Mouse (Mus musculus) ES-Bruce4 (cell line): ENCODE data around the gene Strap.

ENCODE experiments used
- CTCF ChIP-seq: IDR thresholded peaks from one replicate; pipeline ENCODE4 v1.8.1; 2011; ENCODE audit warnings: low read depth, low read length
- POLR2A ChIP-seq: IDR thresholded peaks from one replicate; pipeline ENCODE4 v1.8.1; 2011; ENCODE audit warnings: low read length; ENCODE audit not compliant: insufficient read depth

DNA sequence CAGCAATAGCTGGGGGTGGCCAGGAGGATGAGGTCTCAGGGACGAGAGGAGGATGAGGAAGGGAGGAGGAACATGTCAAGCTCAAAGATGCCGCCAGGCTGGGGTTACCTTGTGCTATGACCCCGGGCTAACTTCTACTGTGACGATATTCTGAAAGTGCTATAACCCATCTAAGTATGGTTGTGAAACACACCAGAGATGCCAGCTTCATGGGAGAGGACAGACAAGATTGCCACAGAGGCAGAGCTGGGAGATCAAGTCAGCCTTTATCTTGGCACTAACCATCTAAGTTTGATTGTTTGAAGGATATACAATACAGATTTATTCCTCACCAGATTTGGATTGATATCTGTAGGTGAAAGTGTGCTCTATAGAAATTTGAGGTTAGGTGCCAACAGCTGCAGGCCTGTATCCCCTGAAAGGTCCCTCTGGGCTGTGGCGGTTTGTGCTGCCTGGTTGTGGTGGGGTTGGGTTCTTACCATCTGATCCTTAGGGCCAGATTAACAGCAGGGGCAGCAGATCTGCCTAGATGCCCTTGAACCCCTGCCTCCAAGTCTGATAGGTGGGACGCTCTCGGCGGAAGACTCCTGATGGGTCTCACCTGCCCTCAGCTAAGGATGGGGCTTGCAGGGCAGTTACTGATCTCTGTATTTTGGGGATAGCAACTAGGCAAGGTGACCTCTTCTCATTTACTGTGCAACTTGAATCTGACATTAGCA is 38.2 kb downstream of the Strap start:
- TF ChIP-seq CTCF: no peak
- TF ChIP-seq POLR2A: no peak
